Mouse (Mus musculus) T-helper 1 cell (primary cell): Measurements from ENCODE around the gene 2900026A02Rik.

Experiments
- in situ Hi-C: fragments of 300-600 bp; cut with MboI, MseI; formaldehyde crosslinking; loops from one replicate; pipeline ENCODE4 v1.15.1; 2025; ENCODE audit warnings: high pct_unique_total_duplicates

Gene 2900026A02Rik

GRCm38 (mm10) chr5:113050581-113051185 is 170.4 kb downstream of the 2900026A02Rik start:
- in situ Hi-C loops = loop anchor here (10.0 kb wide), 1 partner anchor 866 kb away; no protein-coding TSS in a partner anchor

GRCm38 (mm10) chr5:113049876-113050275 is 171.2 kb downstream of the 2900026A02Rik start:
- in situ Hi-C loops = loop anchor here (10.0 kb wide), 1 partner anchor 865 kb away; no protein-coding TSS in a partner anchor

GRCm38 (mm10) chr5:113045511-113046273 is 175.3 kb downstream of the 2900026A02Rik start:
- in situ Hi-C loops = no loop called here

- in situ Hi-C loops = no loop called here
These were observed 177.5 kb downstream of the 2900026A02Rik start for GRCm38 (mm10) chr5:113043531-113043930.

- in situ Hi-C loops = no loop called here
These were observed 179.4 kb downstream of the 2900026A02Rik start for GRCm38 (mm10) chr5:113041567-113042071.

GRCm38 (mm10) chr5:113040776-113041175 is 180.3 kb downstream of the 2900026A02Rik start:
- in situ Hi-C loops = no loop called here

- in situ Hi-C loops = no loop called here
These were observed 182.4 kb downstream of the 2900026A02Rik start for GRCm38 (mm10) chr5:113038601-113039000.
